Mouse (Mus musculus) kidney, postnatal 0 days (tissue): ENCODE measurements around the gene Ascc2. TPM values are rescaled to one million over a fixed set of nuclear protein-coding genes. Genes with fewer than 3 reads are reported as not detected.
A peak's percentile ranks its signal among the peaks of the same experiment; 100 is the strongest.

Experiments used
- ATAC-seq: fragments of 200-750 bp; cut with Nextera tagmentation; replicated peaks from 2 replicates; pipeline ENCODE4 v1.8.0; 2017; ENCODE audit warnings: low read depth, moderate number of reproducible peaks, moderate TSS enrichment, moderate library complexity; ENCODE audit not compliant: low FRiP score
- DNase-seq: peaks from one replicate; pipeline ENCODE4 v3.0.0-alpha.2; 2016; ENCODE audit warnings: low spot score
- H3K27ac ChIP-seq: fragments of 300-500 bp; sonication (generic); 2 replicates; pipeline ENCODE4 v1.5.1; 2014; ENCODE audit warnings: mild to moderate bottlenecking
- H3K27me3 ChIP-seq: fragments of 300-500 bp; sonication (generic); 2 replicates; pipeline ENCODE4 v1.6.1; 2014; ENCODE audit warnings: low read length, mixed read lengths; ENCODE audit not compliant: insufficient read depth
- H3K36me3 ChIP-seq: fragments of 300-500 bp; sonication (generic); 2 replicates; pipeline ENCODE4 v1.6.1; 2014; ENCODE audit warnings: low read length, mixed read lengths; ENCODE audit not compliant: insufficient read depth
- H3K4me1 ChIP-seq: fragments of 300-500 bp; sonication (generic); replicated peaks from 2 replicates; pipeline ENCODE4 v1.6.1; 2014; ENCODE audit warnings: antibody characterized with exemption, low read length, mixed read lengths; ENCODE audit not compliant: insufficient read depth
- H3K4me2 ChIP-seq: fragments of 300-500 bp; sonication (generic); 2 replicates; pipeline ENCODE4 v1.6.1; 2014; ENCODE audit warnings: mild to moderate bottlenecking, low read length, moderate library complexity, mixed read lengths
- H3K4me3 ChIP-seq: fragments of 300-500 bp; sonication (generic); replicated peaks from 2 replicates; pipeline ENCODE4 v1.5.1; 2014; ENCODE audit warnings: low read depth, low read length
- H3K9ac ChIP-seq: fragments of 300-500 bp; sonication (generic); 2 replicates; pipeline ENCODE4 v1.6.1; 2014; ENCODE audit warnings: low read depth, low read length
- H3K9me3 ChIP-seq: fragments of 300-500 bp; sonication (generic); replicated peaks from 2 replicates; pipeline ENCODE4 v1.6.1; 2016; ENCODE audit warnings: low read length, inconsistent platforms, mixed read lengths
- CTCF ChIP-seq: IDR thresholded peaks from 2 replicates; pipeline ENCODE4 v1.5.1; 2016; ENCODE audit warnings: antibody characterized with exemption, low read depth, mild to moderate bottlenecking, moderate library complexity
- WGBS: fragments of 180-500 bp; shearing (Covaris S2); extraction: QIAGEN DNeasy Blood & Tissue Kit; methylation state at CpG from one replicate; pipeline ENCODE4 v1.1.7; 2014; 5-methylcytosine and 5-hydroxymethylcytosine counted together
- polyA plus RNA-seq: library from polyadenylated mRNA; unstranded; fragments of >200 nt; fragmentation: Nextera tagmentation; extraction: Ambion mirVana; gene quantifications from 2 replicates; pipeline ENCODE4 v1.2.1, GENCODE M21; 2015

Ascc2 gene
- polyA plus RNA-seq, 1 experiment from 2014 or later = 23.2 TPM

GRCm38 (mm10) chr11:4627636-4628035, 9.9 kb upstream of the Ascc2 start:
- ATAC-seq (no peak), DNase-seq (no peak)
- no peak overlapping the region for H3K4me3 ChIP-seq
- TF ChIP-seq CTCF = no peak
- no peak overlapping the region for H3K27ac ChIP-seq
- H3K4me1 ChIP-seq = no peaks in the 10 kb centered on the region
- H3K4me2 ChIP-seq = no peak overlapping the region
- no peaks in the 10 kb centered on the region for H3K36me3 ChIP-seq
- H3K9me3 ChIP-seq = no peaks in the 10 kb centered on the region
- H3K27me3 ChIP-seq = no peaks in the 10 kb centered on the region
- WGBS = 63% methylated on average over 7 of the region's 7 CpGs
- no peak overlapping the region for H3K9ac ChIP-seq

GRCm38 (mm10) chr11:4629861-4630280, 7.7 kb upstream of the Ascc2 start:
- Histone ChIP-seq H3K9me3 (no peaks in the 10 kb centered on the region), H3K4me3 (no peak overlapping the region), H3K4me1 (no peaks in the 10 kb centered on the region), H3K4me2 (no peak overlapping the region), H3K27me3 (no peaks in the 10 kb centered on the region), H3K9ac (no peak overlapping the region), H3K36me3 (no peaks in the 10 kb centered on the region), H3K27ac (peak overlapping the region; percentile 25)
- no peak for TF ChIP-seq CTCF
- WGBS = 24% methylated on average over 8 of the region's 8 CpGs
- ATAC-seq (no peak), DNase-seq (peak; percentile 28)

DNA sequence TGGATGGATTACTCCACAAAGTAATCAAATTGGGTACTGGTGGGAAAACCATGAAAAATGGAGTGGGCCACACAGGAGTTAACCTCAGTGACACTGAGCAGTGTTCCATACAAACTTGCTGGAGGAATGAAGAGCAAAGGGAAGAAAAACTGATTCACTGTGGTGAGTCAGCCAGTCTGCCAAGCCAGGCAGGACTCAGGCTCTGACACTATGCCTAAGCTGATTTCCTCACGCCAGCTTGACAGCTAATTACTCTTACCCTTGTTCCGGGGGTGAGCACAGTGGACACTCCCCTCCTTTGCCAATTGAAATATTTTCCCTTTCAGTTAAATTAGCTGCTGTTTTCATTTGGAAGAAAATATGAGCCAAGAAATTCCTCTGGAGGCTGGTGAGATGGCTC, 4.1 kb upstream of the Ascc2 start:
- WGBS = 21% methylated on average over 2 of the region's 2 CpGs
- Histone ChIP-seq H3K9ac (no peak overlapping the region), H3K36me3 (no peaks in the 10 kb centered on the region), H3K9me3 (no peaks in the 10 kb centered on the region), H3K4me1 (0 out of 2 replicates have a peak, but pooled peaks cover 3% of the 10 kb centered on the region), H3K27me3 (no peaks in the 10 kb centered on the region), H3K4me3 (no peak overlapping the region), H3K27ac (no peak overlapping the region), H3K4me2 (no peak overlapping the region)
- no peak for TF ChIP-seq CTCF
- ATAC-seq = no peak
- DNase-seq = no peak

DNA sequence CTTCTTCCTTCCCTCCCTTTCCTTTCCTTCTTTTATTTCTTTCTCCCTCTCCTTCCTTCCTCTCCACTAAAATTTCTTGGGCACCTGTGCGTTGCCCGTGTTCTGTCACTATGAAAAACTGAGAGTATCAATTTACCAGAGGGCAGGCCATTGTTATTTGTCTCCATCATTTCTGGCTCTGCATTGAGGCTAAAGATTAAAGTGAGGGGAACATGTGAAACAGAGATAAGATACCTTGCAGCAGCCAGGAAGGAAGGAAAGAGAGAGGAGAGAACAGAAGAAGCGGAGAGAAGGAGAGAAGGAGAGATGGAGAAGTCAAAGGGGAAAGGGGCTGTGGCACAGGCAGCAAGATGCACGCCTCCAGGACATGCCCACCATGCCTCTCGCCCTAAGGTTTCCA, 3.2 kb upstream of the Ascc2 start:
- Histone ChIP-seq H3K4me1 (0 out of 2 replicates have a peak, but pooled peaks cover 6% of the 10 kb centered on the region), H3K27ac (no peak overlapping the region), H3K36me3 (no peaks in the 10 kb centered on the region), H3K27me3 (no peaks in the 10 kb centered on the region), H3K4me3 (no peak overlapping the region), H3K9ac (no peak overlapping the region), H3K4me2 (no peak overlapping the region), H3K9me3 (no peaks in the 10 kb centered on the region)
- TF ChIP-seq CTCF = no peak
- no peak for ATAC-seq
- no peak for DNase-seq
- WGBS = 36% methylated on average over 5 of the region's 5 CpGs

GRCm38 (mm10) chr11:4636782-4637342, 685 bp upstream of the Ascc2 start:
- Histone ChIP-seq H3K36me3 (no peaks in the 10 kb centered on the region), H3K4me2 (peak overlapping the region; percentile 55), H3K27me3 (no peaks in the 10 kb centered on the region), H3K9ac (no peak overlapping the region), H3K4me3 (peak overlapping the region; percentile 85), H3K27ac (peak overlapping the region; percentile 90), H3K4me1 (0 out of 2 replicates have a peak, but pooled peaks cover 6% of the 10 kb centered on the region), H3K9me3 (no peaks in the 10 kb centered on the region)
- no peak for ATAC-seq
- no peak for DNase-seq
- WGBS = 46% methylated on average over 5 of the region's 5 CpGs
- TF ChIP-seq CTCF = no peak

GRCm38 (mm10) chr11:4638261-4638660, 714 bp downstream of the Ascc2 start:
- H3K9me3 ChIP-seq = no peaks in the 10 kb centered on the region
- H3K4me1 ChIP-seq = 0 out of 2 replicates have a peak, but pooled peaks cover 6% of the 10 kb centered on the region
- ATAC-seq (no peak), DNase-seq (no peak)
- H3K4me3 ChIP-seq = peak overlapping the region; percentile 85
- TF ChIP-seq CTCF = no peak
- no peaks in the 10 kb centered on the region for H3K36me3 ChIP-seq
- peak overlapping the region; percentile 72; the same call in 1 of the 2 replicates for H3K9ac ChIP-seq
- peak overlapping the region; percentile 55 for H3K4me2 ChIP-seq
- 20% methylated on average over 7 of the region's 7 CpGs for WGBS
- peak overlapping the region; percentile 90; the same call in 1 of the 2 replicates for H3K27ac ChIP-seq
- H3K27me3 ChIP-seq = no peaks in the 10 kb centered on the region

DNA sequence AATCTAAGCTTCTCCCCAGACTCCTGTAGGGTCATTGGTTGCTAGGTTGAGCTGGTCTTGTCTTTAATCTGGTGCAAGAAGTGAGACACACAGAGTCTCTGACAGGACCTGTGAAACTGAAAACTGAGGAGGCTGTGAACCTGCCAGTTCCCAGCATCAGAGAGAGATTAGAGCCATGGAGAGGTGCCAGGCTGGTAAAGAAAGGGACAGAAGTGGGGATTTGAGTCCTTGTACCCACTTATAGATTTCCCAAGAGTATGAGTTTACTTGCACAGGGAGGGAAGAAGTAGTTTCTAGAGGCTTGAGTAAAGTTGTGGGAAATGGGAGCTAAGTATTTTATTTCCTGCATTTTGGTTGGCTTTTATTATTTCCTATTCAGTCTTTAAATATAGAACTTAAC, 3.6 kb downstream of the Ascc2 start:
- Histone ChIP-seq H3K4me2 (no peak overlapping the region), H3K4me3 (no peak overlapping the region), H3K4me1 (0 out of 2 replicates have a peak, but pooled peaks cover 6% of the 10 kb centered on the region), H3K27ac (no peak overlapping the region), H3K27me3 (no peaks in the 10 kb centered on the region), H3K9me3 (no peaks in the 10 kb centered on the region), H3K9ac (no peak overlapping the region), H3K36me3 (peaks cover under 1% of the 10 kb centered on the region; the same call in 1 of the 2 replicates)
- ATAC-seq (no peak), DNase-seq (no peak)
- TF ChIP-seq CTCF = no peak
